Mouse (Mus musculus): ENCODE measurements around the gene Gk. TPM values are rescaled to one million over a fixed set of nuclear protein-coding genes. Genes with fewer than 3 reads are reported as not detected.

The Gk gene
- total RNA-seq, 2 experiments from 2014 or later, result 26.2 to 28.1 TPM

Other genes with a start within 250 kb of the Gk start
- 10 to 100 TPM; 19.8 TPM for gene Tab3, start 202.8 kb downstream of the Gk start, total RNA-seq (2021)
- gene 5430427O19Rik, start 93.5 kb upstream of the Gk start, total RNA-seq (2021), result under 1 TPM; 0.17 to 0.20 TPM

Data from layer of hippocampus, postnatal 36 days (tissue).